Mouse (Mus musculus) adrenal gland, postnatal 0 days (tissue): ENCODE results near the gene Sfxn5. TPM values are rescaled to one million over a fixed set of nuclear protein-coding genes. Genes with fewer than 3 reads are reported as not detected.

ENCODE experiments used
- microRNA-seq: library from miRNA; unstranded; fragments of <30 nt; microRNA quantifications from one replicate; pipeline ENCODE4, GENCODE M21; 2016; ENCODE audit warnings: borderline replicate concordance; ENCODE audit not compliant: insufficient number of aligned reads
- polyA plus RNA-seq: library from polyadenylated mRNA; unstranded; fragments of >200 nt; fragmentation: Nextera tagmentation; extraction: Ambion mirVana; gene quantifications from 2 replicates; pipeline ENCODE4 v1.2.1, GENCODE M21; 2015

Gene Sfxn5
- 6.6 and 7.2 TPM in 2 replicates for polyA plus RNA-seq

DNA sequence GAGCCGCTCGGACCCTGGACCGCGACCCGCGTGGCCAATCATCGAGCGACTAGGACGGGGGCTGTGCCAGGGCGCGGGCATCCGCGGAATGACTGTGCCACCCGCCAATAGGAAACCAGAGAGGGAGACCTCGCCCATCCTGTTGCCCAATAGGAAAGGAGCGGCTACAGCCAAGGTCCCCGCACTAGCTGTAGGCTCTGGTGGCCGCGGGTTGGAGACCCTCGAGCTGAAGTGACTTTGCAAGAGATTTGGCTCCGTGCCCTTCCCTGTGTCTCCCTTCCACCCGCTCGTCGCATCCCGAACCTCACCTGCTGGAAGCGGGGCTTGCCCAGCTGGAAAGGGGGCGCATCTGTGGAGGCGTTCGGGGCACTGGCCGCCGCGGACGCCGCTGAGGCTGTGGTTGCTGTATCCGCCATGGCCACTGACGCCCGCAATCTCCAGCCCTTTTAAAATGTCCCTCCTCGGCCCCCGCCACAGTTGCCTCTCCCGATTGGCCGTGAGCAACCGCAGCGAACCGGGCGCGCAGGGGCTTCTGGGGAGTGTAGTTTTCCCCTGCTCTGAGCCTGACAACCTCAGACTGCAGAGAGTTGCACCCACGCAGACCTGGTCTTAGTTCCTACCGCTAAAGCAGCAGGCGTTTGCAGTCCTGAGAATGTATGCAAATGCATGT lies at the start of gene Sfxn5:
Gene Sfxn5 (minus strand): TSS at position 423 of the 670 bp plus-strand sequence.

DNA sequence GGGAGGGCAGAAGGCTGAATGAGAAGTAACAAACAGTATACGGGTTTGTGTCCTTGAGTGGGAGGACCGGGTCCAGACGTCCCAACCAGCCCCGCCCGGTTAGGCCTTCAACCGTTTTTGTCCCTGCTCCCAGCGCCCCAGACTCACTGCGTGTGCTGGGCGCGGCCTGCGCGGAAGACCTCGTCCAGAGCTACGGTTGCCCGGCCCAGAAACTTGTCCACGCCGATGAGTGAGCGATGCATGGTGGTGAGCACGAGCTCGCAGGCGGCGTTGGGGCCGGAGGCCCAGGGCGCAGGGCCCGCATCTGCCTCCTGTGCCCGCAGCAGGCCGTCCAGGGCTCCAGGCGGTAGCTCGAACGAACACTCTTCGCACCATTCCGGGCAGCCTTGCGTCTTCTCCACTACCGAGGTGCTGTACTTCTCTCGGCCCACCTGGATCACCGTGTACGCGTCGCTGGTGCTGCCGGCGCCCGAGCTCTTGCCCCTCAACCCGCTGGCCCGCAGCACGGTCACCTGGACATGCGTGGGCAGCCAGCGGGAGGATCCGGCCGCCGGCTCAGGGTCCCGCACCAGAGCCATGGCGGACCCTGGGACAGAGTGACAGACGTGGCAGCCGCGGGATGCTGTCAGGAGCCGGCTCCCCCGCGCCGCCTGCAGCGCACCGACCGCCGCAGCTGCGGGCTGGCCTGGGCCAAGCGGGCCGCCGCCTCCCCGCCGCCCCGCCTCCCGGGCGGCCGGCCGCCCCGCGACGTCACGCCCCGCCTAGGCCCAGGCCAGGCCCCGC lies 40.9 kb upstream of the Sfxn5 start, which contains the start of gene Rab11fip5:
Gene Rab11fip5 (minus strand): TSS at position 684 of the 783 bp plus-strand sequence.

GRCm38 (mm10) chr6:85187340-85188211 lies 145.6 kb downstream of the Sfxn5 start, which contains the start of gene Emx1:
Gene Emx1, plus strand, starts transcription at chr6:85187438.

Small RNAs within 50 kb of the gene (microRNA-seq; reads per million reads assigned to microRNA genes)
- gene Mir705 = not detected

Other genes starting within 250 kb of the Sfxn5 start
- 83.0 and 92.0 TPM in 2 replicates for gene Spr, start 195.7 kb downstream of the Sfxn5 start, polyA plus RNA-seq
- 0.52 TPM in 1 of 2 replicates, not detected in the other for gene Emx1, start 146.0 kb downstream of the Sfxn5 start, polyA plus RNA-seq
- gene Rab11fip5, start 41.2 kb upstream of the Sfxn5 start, polyA plus RNA-seq = 14.3 and 21.5 TPM in 2 replicates
- not detected in 2 replicates for gene Noto, start 90.5 kb upstream of the Sfxn5 start, polyA plus RNA-seq
- 16.1 and 26.1 TPM in 2 replicates for gene Smyd5, start 98.6 kb upstream of the Sfxn5 start, polyA plus RNA-seq
- 233 and 278 TPM in 2 replicates for gene Cct7, start 118.1 kb upstream of the Sfxn5 start, polyA plus RNA-seq
- gene Pradc1, start 118.5 kb upstream of the Sfxn5 start, polyA plus RNA-seq = 19.6 and 22.1 TPM in 2 replicates
- gene Fbxo41, start 169.6 kb upstream of the Sfxn5 start, polyA plus RNA-seq = 0.48 and 0.96 TPM in 2 replicates
- gene Egr4, start 180.2 kb upstream of the Sfxn5 start, polyA plus RNA-seq = 0.05 TPM in 1 of 2 replicates, not detected in the other